Mouse (Mus musculus) hindbrain, embryonic 11.5 days (tissue): ENCODE measurements around the gene Atp9a. TPM values are rescaled to one million over a fixed set of nuclear protein-coding genes. Genes with fewer than 3 reads are reported as not detected.

Experiments
- ATAC-seq: fragments of 200-750 bp; cut with Nextera tagmentation; 2 replicates; pipeline ENCODE4 v1.8.0; 2017; ENCODE audit warnings: mild to moderate bottlenecking, moderate TSS enrichment, moderate library complexity; ENCODE audit not compliant: low FRiP score
- DNase-seq: peaks from one replicate; pipeline ENCODE4 v3.0.0-alpha.2; 2015; ENCODE audit warnings: low spot score
- H3K27ac ChIP-seq: fragments of 300-500 bp; sonication (generic); 2 replicates; pipeline ENCODE4 v1.5.1; 2014; ENCODE audit warnings: mild to moderate bottlenecking, low read depth, low read length
- H3K27me3 ChIP-seq: fragments of 300-500 bp; sonication (generic); 2 replicates; pipeline ENCODE4 v1.6.1; 2014; ENCODE audit warnings: mild to moderate bottlenecking, low read length, moderate library complexity, mixed read lengths; ENCODE audit not compliant: control insufficient read depth, insufficient read depth
- H3K36me3 ChIP-seq: fragments of 300-500 bp; sonication (generic); 2 replicates; pipeline ENCODE4 v1.6.1; 2014; ENCODE audit warnings: mild to moderate bottlenecking, low read length, moderate library complexity, mixed read lengths; ENCODE audit not compliant: control insufficient read depth, insufficient read depth
- H3K4me1 ChIP-seq: fragments of 300-500 bp; sonication (generic); replicated peaks from 2 replicates; pipeline ENCODE4 v1.6.1; 2014; ENCODE audit warnings: low read length, mixed read lengths; ENCODE audit not compliant: control insufficient read depth, insufficient read depth
- H3K4me2 ChIP-seq: fragments of 300-500 bp; sonication (generic); replicated peaks from 2 replicates; pipeline ENCODE4 v1.6.1; 2014; ENCODE audit warnings: mild to moderate bottlenecking, low read depth, low read length
- H3K4me3 ChIP-seq: fragments of 300-500 bp; sonication (generic); 2 replicates; pipeline ENCODE4 v1.5.1; 2014; ENCODE audit warnings: low read depth, low read length
- H3K9ac ChIP-seq: fragments of 300-500 bp; sonication (generic); 2 replicates; pipeline ENCODE4 v1.6.1; 2014; ENCODE audit warnings: low read depth, low read length
- H3K9me3 ChIP-seq: fragments of 300-500 bp; sonication (generic); 2 replicates; pipeline ENCODE4 v1.6.1; 2016; ENCODE audit warnings: low read length; ENCODE audit not compliant: control insufficient read depth
- WGBS: fragments of 180-500 bp; shearing (Covaris S2); extraction: QIAGEN DNeasy Blood & Tissue Kit; methylation state at CpG from one replicate; pipeline ENCODE4 v1.1.7; 2014; 5-methylcytosine and 5-hydroxymethylcytosine counted together
- polyA plus RNA-seq: library from polyadenylated mRNA; unstranded; fragments of >200 nt; fragmentation: Nextera tagmentation; extraction: Ambion mirVana; gene quantifications from 2 replicates; pipeline ENCODE4 v1.2.1, GENCODE M21; 2014

Atp9a gene
- polyA plus RNA-seq, 1 experiment from 2014 or later, result 12.8 TPM

DNA sequence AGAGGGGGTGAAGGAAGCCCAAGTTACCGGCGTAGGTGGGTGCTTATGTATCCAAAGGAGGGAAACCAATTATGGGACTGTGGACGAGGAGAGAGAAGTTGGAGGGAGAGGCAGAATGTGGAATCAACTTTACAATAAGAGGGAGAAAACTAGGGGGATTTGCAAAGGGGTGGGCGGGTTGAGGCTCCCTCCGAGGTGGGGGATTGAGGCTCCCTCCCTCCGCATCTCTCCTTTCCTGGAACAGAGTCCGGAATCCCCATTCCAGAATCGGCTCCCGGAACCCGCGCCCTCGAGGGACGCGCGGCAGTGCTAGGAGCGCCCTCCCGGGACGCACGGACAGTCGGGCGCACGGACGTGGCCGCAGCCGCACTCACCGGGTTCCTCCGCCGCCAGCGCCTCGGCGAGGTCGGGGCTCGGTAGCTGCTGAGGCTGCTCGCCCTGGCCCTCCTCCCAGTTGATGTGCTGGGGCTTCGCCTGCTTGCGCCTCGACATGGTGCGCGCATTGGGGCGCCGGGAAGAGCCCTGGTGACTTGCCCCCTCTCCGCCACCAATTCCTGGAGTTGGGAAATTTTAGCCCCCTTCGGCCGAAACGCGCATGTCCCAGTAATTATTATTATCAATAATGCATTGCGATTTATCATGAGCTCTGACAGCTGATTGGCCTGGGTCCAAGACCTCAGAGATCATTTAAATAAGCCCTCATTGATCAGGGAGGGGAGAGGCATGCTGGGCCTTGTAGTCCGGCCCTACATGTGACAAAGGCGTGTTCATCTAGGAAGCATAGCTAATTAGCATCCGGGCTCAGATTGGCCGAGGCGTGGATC lies 24.5 kb upstream of the Atp9a start:
- H3K4me1 ChIP-seq, result peaks cover 9% of the 10 kb centered on the region; the same call in 1 of the 2 replicates

DNA sequence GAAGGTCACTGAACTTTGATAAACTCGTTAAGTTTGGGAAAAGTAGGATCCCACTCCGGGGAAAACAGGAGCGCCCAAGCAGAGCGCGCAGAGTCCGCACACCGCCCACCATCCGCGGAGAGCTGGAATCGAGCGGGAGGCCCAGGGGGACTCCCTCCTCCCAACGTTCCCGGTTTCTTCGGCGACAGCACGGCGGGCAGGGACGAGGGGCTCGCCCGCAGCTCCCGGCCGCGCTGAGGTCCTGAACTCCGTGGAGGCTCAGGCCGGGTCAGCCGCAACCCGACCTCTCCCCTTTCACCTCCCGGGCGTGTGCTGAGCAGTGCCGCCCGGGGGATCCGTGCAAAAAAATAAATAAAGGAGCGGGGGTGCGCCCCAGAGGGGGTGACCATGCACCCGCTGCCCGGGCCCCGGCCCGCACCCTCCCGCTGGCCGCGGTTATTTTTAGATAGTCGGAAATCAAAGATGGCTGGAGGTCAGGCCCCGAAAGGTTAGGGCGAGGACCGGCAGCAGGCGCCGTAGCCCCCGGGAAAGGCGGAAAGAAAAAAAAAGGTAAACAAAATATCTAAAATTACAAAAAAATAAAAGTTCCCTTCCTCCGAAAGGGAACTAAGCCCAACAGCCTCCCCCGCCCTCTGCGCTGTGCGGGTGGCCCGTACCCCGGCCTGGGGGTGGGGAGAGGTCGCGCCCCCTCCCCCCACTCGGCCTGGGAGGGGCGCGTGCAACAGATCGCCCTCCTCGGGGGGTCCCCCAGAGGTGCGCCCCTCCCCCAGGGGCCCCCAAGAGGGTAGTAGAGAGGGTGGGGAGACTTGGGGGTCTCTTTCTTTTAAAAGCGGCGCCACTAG lies 23.7 kb upstream of the Atp9a start:
- DNase-seq (peak; percentile 71), ATAC-seq (peak; percentile 26; the same call in 1 of the 2 replicates)
- peak overlapping the region; percentile 64 for H3K4me3 ChIP-seq
- peaks cover 9% of the 10 kb centered on the region; the same call in 1 of the 2 replicates for H3K4me1 ChIP-seq
- peaks cover 6% of the 10 kb centered on the region; the same call in 1 of the 2 replicates for H3K27me3 ChIP-seq
- WGBS, result under 1% methylated on average over 65 of the region's 65 CpGs
- no peaks in the 10 kb centered on the region for H3K36me3 ChIP-seq
- peak overlapping the region; percentile 95 for H3K4me2 ChIP-seq
- H3K9ac ChIP-seq, result peak overlapping the region; percentile 73
- peak overlapping the region; percentile 84 for H3K27ac ChIP-seq
- H3K9me3 ChIP-seq, result no peaks in the 10 kb centered on the region

More for the DNA sequence above, 24.5 kb upstream of the Atp9a start:
- Histone ChIP-seq H3K9ac (peak overlapping the region; percentile 73), H3K27me3 (peaks cover 6% of the 10 kb centered on the region; the same call in 1 of the 2 replicates), H3K9me3 (no peaks in the 10 kb centered on the region), H3K36me3 (no peaks in the 10 kb centered on the region), H3K27ac (peak overlapping the region; percentile 84), H3K4me3 (peak overlapping the region; percentile 64), H3K4me2 (peak overlapping the region; percentile 95)
- WGBS, result 0% methylated on average over 51 of the region's 52 CpGs
- ATAC-seq (peak; percentile 86), DNase-seq (peak; percentile 87)

DNA sequence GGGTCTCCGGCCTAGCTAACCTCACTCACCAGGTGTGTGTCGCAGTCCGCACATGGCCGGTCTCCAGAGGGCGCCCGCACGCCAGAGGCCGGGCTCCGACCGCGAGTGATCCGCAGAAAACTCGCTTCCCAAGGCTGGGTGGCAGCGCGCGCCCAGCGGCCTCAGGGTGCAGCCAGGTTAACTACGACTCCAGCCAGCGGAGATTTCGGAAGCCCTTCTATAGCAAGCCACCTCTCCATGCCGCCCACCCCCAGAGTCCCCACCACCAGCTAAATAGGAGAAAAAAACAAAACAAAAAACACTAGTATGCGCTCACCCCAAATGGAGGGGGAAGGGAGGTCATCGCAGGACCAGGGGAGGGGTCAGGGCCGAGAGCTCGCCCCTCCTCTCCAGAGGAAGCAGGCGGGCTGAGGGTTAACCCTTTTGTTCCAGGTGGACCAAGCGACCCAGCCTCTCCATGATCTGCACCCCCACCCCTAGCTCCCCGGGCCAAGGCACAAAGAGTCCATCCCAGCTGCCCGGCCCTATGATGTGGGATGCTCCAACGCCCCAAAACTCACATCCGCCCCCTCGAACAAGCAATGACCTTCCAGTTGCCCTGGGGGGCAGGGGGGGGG lies 23.0 kb upstream of the Atp9a start:
- under 1% methylated on average over 32 of the region's 32 CpGs for WGBS
- ATAC-seq (peak; percentile 63), DNase-seq (peak; percentile 78)
- H3K4me2 ChIP-seq, result peak overlapping the region; percentile 95
- peaks cover 9% of the 10 kb centered on the region; the same call in 1 of the 2 replicates for H3K4me1 ChIP-seq
- H3K36me3 ChIP-seq, result no peaks in the 10 kb centered on the region
- no peaks in the 10 kb centered on the region for H3K9me3 ChIP-seq
- peak overlapping the region; percentile 73 for H3K9ac ChIP-seq
- H3K4me3 ChIP-seq, result peak overlapping the region; percentile 64
- H3K27me3 ChIP-seq, result peaks cover 6% of the 10 kb centered on the region; the same call in 1 of the 2 replicates
- peak overlapping the region; percentile 84; the same call in 1 of the 2 replicates for H3K27ac ChIP-seq

DNA sequence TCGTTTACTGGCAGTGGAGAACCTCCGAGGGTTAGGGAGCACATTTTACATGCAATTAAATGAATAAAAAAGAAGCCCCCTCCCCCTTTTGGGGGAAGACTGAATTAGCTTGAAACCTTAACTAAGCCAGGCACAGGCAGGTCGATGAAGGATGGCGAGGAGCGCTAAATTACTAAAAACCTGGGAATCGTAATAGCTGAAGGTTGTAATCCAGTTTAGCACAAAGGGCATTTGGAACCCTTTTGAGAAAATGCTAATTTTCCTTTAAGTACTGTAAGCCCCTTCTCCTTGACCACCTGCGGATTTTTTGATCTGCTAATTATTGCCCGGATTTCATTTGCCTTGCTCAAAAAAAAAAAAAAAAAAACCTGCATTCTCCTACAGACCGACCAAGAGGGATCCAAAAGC lies 22.3 kb upstream of the Atp9a start:
- ATAC-seq (no peak), DNase-seq (peak; percentile 34)
- H3K4me2 ChIP-seq, result peak overlapping the region; percentile 95
- peaks cover 9% of the 10 kb centered on the region; the same call in 1 of the 2 replicates for H3K4me1 ChIP-seq
- H3K4me3 ChIP-seq, result peak overlapping the region; percentile 64
- WGBS, result 4% methylated on average over 9 of the region's 9 CpGs
- H3K27me3 ChIP-seq, result peaks cover 6% of the 10 kb centered on the region; the same call in 1 of the 2 replicates
- no peak overlapping the region for H3K27ac ChIP-seq
- no peak overlapping the region for H3K9ac ChIP-seq
- no peaks in the 10 kb centered on the region for H3K9me3 ChIP-seq
- H3K36me3 ChIP-seq, result no peaks in the 10 kb centered on the region

DNA sequence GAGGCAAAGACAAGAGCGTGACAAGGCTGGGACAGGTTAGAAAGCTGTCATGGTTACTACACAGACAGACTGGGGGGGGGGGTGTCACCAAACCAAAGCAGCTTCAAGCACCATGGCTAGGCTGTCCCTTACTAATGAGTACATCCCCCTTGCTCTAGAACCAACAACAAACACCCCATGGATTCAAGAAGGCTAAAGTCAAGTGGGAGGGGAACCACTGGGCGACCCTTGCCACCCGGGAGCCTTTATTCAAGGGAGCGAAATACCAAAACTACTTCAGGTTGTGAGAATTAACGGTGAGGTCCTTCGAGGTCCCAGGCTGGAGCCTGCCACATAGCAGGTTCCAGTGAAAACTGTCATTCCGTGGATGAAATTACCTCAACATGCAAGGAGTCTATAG lies 21.6 kb upstream of the Atp9a start:
- DNase-seq, result peak; percentile 24
- H3K4me1 ChIP-seq, result peaks cover 9% of the 10 kb centered on the region; the same call in 1 of the 2 replicates
- 7% methylated on average over 7 of the region's 7 CpGs for WGBS

DNA sequence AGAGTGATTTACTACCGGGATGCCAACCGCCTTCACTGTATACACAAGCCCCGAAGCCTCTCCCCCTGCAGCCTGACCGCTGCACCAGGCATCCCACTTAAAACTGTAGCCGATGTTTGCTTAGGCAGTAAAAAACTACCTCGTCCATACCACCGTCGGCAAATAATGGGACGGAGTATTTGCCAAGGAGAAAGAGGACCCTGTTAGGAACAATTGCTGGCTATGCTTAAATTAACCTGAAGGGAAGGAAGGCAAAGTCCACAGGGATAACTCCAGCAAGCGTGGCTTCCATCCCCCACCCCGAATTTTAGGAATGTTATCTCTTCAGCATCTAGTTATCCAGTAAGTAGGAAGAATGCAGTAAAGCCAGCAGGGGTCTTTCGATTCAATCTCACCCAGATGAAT lies 20.2 kb upstream of the Atp9a start:
- H3K4me1 ChIP-seq, result peaks cover 9% of the 10 kb centered on the region; the same call in 1 of the 2 replicates
- H3K9ac ChIP-seq, result peak overlapping the region; percentile 44; the same call in 1 of the 2 replicates
- H3K27me3 ChIP-seq, result no peaks in the 10 kb centered on the region
- H3K36me3 ChIP-seq, result no peaks in the 10 kb centered on the region
- H3K9me3 ChIP-seq, result no peaks in the 10 kb centered on the region
- under 1% methylated on average over 12 of the region's 12 CpGs for WGBS
- ATAC-seq (no peak), DNase-seq (peak; percentile 40)
- no peak overlapping the region for H3K4me3 ChIP-seq
- H3K27ac ChIP-seq, result no peak overlapping the region
- H3K4me2 ChIP-seq, result peak overlapping the region; percentile 36

More for the DNA sequence above, 21.6 kb upstream of the Atp9a start:
- Histone ChIP-seq H3K27me3 (peaks cover 6% of the 10 kb centered on the region; the same call in 1 of the 2 replicates), H3K36me3 (no peaks in the 10 kb centered on the region), H3K27ac (no peak overlapping the region), H3K4me2 (peak overlapping the region; percentile 15; the same call in 1 of the 2 replicates), H3K4me3 (no peak overlapping the region), H3K9ac (no peak overlapping the region), H3K9me3 (no peaks in the 10 kb centered on the region)
- no peak for ATAC-seq

DNA sequence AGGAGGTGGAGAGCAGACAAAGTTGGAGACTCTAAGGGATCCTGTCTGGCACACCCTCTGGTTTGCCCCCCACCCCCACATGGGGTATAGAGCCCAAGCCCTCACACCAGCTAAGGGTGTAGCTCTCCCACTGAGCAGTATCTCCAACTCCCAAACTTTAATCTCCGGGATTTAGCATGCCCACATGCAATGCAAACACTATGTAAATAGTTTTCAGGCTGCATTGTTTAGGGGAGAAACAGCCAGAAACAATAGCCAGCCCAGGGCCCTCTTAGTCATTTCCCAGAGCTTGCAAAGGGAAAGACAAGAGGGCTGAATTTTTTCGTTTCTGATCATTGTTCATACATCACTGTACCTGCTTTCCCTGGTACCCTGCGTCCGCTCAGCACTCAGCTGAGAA lies 19.7 kb upstream of the Atp9a start:
- no peak for DNase-seq
- H3K27me3 ChIP-seq, result no peaks in the 10 kb centered on the region
- WGBS, result 12% methylated on average over 4 of the region's 4 CpGs
- no peaks in the 10 kb centered on the region for H3K36me3 ChIP-seq
- H3K9me3 ChIP-seq, result no peaks in the 10 kb centered on the region
- H3K4me2 ChIP-seq, result peak overlapping the region; percentile 36
- peaks cover 9% of the 10 kb centered on the region; the same call in 1 of the 2 replicates for H3K4me1 ChIP-seq
- no peak overlapping the region for H3K27ac ChIP-seq
- H3K9ac ChIP-seq, result peak overlapping the region; percentile 44; the same call in 1 of the 2 replicates
- ATAC-seq, result no peak
- no peak overlapping the region for H3K4me3 ChIP-seq

DNA sequence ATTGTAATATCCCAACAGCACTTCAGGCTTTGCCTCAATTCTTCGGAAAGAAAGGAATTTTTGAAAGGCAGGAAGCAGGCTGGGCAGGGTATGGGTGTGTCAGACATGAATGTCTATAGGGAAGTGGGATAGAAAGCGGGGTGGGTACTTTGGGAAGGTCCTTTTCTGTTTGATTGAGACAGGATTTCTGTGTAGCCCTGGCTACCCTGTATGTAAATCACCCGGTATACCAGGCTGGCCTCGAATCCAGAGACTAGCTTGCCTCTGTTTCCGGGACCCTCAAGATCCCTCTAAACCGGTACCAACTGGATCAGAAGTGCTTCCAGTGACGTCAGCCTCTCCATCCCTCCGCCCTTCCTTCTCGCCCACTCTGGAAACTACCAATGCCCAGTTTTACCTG lies 18.9 kb upstream of the Atp9a start:
- Histone ChIP-seq H3K4me3 (no peak overlapping the region), H3K36me3 (peaks cover 3% of the 10 kb centered on the region)
- WGBS, result 86% methylated on average over 9 of the region's 9 CpGs

More for the DNA sequence above, 18.9 kb upstream of the Atp9a start:
- H3K27me3 ChIP-seq, result no peaks in the 10 kb centered on the region
- H3K4me1 ChIP-seq, result peaks cover 9% of the 10 kb centered on the region; the same call in 1 of the 2 replicates
- no peak overlapping the region for H3K9ac ChIP-seq
- no peaks in the 10 kb centered on the region for H3K9me3 ChIP-seq
- H3K27ac ChIP-seq, result no peak overlapping the region
- DNase-seq (no peak), ATAC-seq (no peak)
- no peak overlapping the region for H3K4me2 ChIP-seq
